Mouse (Mus musculus) adrenal gland, adult 18-20 months (tissue): ENCODE measurements around the gene Gm10382. TPM values are rescaled to one million over a fixed set of nuclear protein-coding genes. Genes with fewer than 3 reads are reported as not detected.

Experiments used
- DNase-seq, 2 experiments: peaks; one replicate each; pipeline ENCODE4 v3.0.0; 2021 to 2022; ENCODE audit warnings: low spot score in 2 of 2
- long read RNA-seq, 2 experiments: library from polyadenylated mRNA; stranded (forward); transcript quantifications; one replicate each; pipeline ENCODE4 v2.0.0; 2021
- total RNA-seq, 2 experiments: library from RNA; stranded (reverse); gene quantifications; 1 replicate in 1 of 2; 2 replicates in 1 of 2; pipeline ENCODE4 v1.2.3; 2021

Gm10382 gene
- under 1 TPM; 0.42 to 0.50 TPM for total RNA-seq
- long read RNA-seq, experiment 1 = 0 reads
- long read RNA-seq, experiment 2 = 0 reads

- DNase-seq = peak; percentile 84 to 86
Observed at GRCm38 (mm10) chr5:125389131-125389578, at the start of gene Gm10382. Gene Gm10382, plus strand, starts transcription at chr5:125389322.

- no peak for DNase-seq
Observed at GRCm38 (mm10) chr5:125339851-125340531, 49.1 kb upstream of the Gm10382 start.

GRCm38 (mm10) chr5:125340547-125341262, 48.4 kb upstream of the Gm10382 start, which contains the start of gene Scarb1:
Gene Scarb1, minus strand, starts transcription at chr5:125341094.
- DNase-seq = peak; percentile 94 to 97

- DNase-seq = no peak
Observed at GRCm38 (mm10) chr5:125341459-125342090, 47.5 kb upstream of the Gm10382 start.

GRCm38 (mm10) chr5:125344296-125344695, 44.8 kb upstream of the Gm10382 start:
- DNase-seq = peak in 1 of 2 experiments; percentile 64

- no peak for DNase-seq
Observed at GRCm38 (mm10) chr5:125348067-125348466, 41.1 kb upstream of the Gm10382 start.

GRCm38 (mm10) chr5:125348487-125348886, 40.6 kb upstream of the Gm10382 start:
- DNase-seq = peak; percentile 85 to 87

GRCm38 (mm10) chr5:125349391-125349790, 39.7 kb upstream of the Gm10382 start:
- no peak for DNase-seq

GRCm38 (mm10) chr5:125351057-125351456, 38.1 kb upstream of the Gm10382 start:
- DNase-seq = no peak

- no peak for DNase-seq
Observed at GRCm38 (mm10) chr5:125351939-125352338, 37.2 kb upstream of the Gm10382 start.

GRCm38 (mm10) chr5:125352781-125353294, 36.3 kb upstream of the Gm10382 start:
- DNase-seq = no peak

GRCm38 (mm10) chr5:125354885-125355492, 34.1 kb upstream of the Gm10382 start:
- no peak for DNase-seq

GRCm38 (mm10) chr5:125355650-125356049, 33.5 kb upstream of the Gm10382 start:
- DNase-seq = no peak

- no peak for DNase-seq
Observed at GRCm38 (mm10) chr5:125357543-125358269, 31.4 kb upstream of the Gm10382 start.

GRCm38 (mm10) chr5:125358270-125358608, 30.9 kb upstream of the Gm10382 start:
- no peak for DNase-seq

- no peak for DNase-seq
Observed at GRCm38 (mm10) chr5:125360566-125360965, 28.6 kb upstream of the Gm10382 start.

GRCm38 (mm10) chr5:125360981-125361510, 28.1 kb upstream of the Gm10382 start:
- DNase-seq = no peak

GRCm38 (mm10) chr5:125363894-125364293, 25.2 kb upstream of the Gm10382 start:
- no peak for DNase-seq

- no peak for DNase-seq
Observed at GRCm38 (mm10) chr5:125364851-125365429, 24.2 kb upstream of the Gm10382 start.

GRCm38 (mm10) chr5:125368156-125368555, 21.0 kb upstream of the Gm10382 start:
- no peak for DNase-seq
